Mouse (Mus musculus) midbrain, embryonic 16.5 days (tissue): ENCODE data around the gene Fmo6. TPM values are rescaled to one million over a fixed set of nuclear protein-coding genes. Genes with fewer than 3 reads are reported as not detected.

Source experiments
- ATAC-seq: fragments of 200-750 bp; cut with Nextera tagmentation; 2 replicates; pipeline ENCODE4 v1.8.0; 2017; ENCODE audit warnings: moderate TSS enrichment
- H3K27ac ChIP-seq: fragments of 300-500 bp; sonication (generic); 2 replicates; pipeline ENCODE4 v1.5.1; 2014; ENCODE audit warnings: mild to moderate bottlenecking, low read length, mixed read lengths
- H3K27me3 ChIP-seq: fragments of 300-500 bp; sonication (generic); 2 replicates; pipeline ENCODE4 v1.6.1; 2014; ENCODE audit warnings: low read depth, low read length, mixed read lengths; ENCODE audit not compliant: control insufficient read depth, insufficient read depth
- H3K36me3 ChIP-seq: fragments of 300-500 bp; sonication (generic); 2 replicates; pipeline ENCODE4 v1.6.1; 2014; ENCODE audit warnings: mild to moderate bottlenecking, low read length, moderate library complexity, mixed read lengths; ENCODE audit not compliant: control insufficient read depth, insufficient read depth
- H3K4me1 ChIP-seq: fragments of 300-500 bp; sonication (generic); 2 replicates; pipeline ENCODE4 v1.6.1; 2014; ENCODE audit warnings: mild to moderate bottlenecking, low read length, mixed read lengths; ENCODE audit not compliant: control insufficient read depth, insufficient read depth
- H3K4me2 ChIP-seq: fragments of 300-500 bp; sonication (generic); 2 replicates; pipeline ENCODE4 v1.6.1; 2014; ENCODE audit warnings: mild to moderate bottlenecking, low read length, mixed read lengths
- H3K4me3 ChIP-seq: fragments of 300-500 bp; sonication (generic); 2 replicates; pipeline ENCODE4 v1.5.1; 2014; ENCODE audit warnings: low read depth, mild to moderate bottlenecking, low read length, moderate library complexity, mixed read lengths
- H3K9ac ChIP-seq: fragments of 300-500 bp; sonication (generic); 2 replicates; pipeline ENCODE4 v1.6.1; 2014; ENCODE audit warnings: low read depth, low read length, mixed read lengths
- H3K9me3 ChIP-seq: fragments of 300-500 bp; sonication (generic); replicated peaks from 2 replicates; pipeline ENCODE4 v1.6.1; 2014; ENCODE audit warnings: mild to moderate bottlenecking, low read length, mixed read lengths; ENCODE audit not compliant: control insufficient read depth, poor library complexity, severe bottlenecking
- WGBS: fragments of 180-500 bp; shearing (Covaris S2); extraction: QIAGEN DNeasy Blood & Tissue Kit; methylation state at CpG from one replicate; pipeline ENCODE4 v1.1.7; 2014; 5-methylcytosine and 5-hydroxymethylcytosine counted together
- polyA plus RNA-seq: library from polyadenylated mRNA; unstranded; fragments of >200 nt; fragmentation: Nextera tagmentation; extraction: Ambion mirVana; gene quantifications from 2 replicates; pipeline ENCODE4 v1.2.1, GENCODE M21; 2015

Gene Fmo6
- polyA plus RNA-seq, 1 experiment from 2014 or later, result not detected

DNA sequence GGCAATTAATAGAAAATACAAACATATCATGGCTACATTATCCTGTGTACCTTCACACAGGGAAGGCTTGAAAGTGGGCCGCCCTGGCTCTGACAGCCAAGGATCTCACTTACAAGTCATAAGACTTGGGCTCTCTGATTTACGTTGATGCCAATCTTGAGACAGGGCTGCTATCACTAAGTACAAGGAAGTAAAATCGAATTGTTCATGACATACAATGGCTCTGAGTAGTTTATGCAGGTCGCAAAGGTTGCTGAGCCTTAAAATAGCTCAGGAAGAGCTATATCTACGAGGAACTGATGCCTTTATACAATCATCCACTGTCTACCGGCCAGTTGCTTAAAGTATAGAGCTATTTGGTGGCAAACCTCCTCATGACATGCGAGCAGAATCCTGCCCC is 66.3 kb downstream of the Fmo6 start:
- Histone ChIP-seq H3K27ac (no peak overlapping the region), H3K36me3 (no peaks in the 10 kb centered on the region), H3K9ac (no peak overlapping the region), H3K4me2 (no peak overlapping the region), H3K4me1 (no peaks in the 10 kb centered on the region), H3K27me3 (no peaks in the 10 kb centered on the region), H3K4me3 (no peak overlapping the region), H3K9me3 (no peaks in the 10 kb centered on the region)
- WGBS, result 86% methylated on average over 7 of the region's 7 CpGs
- ATAC-seq, result no peak

DNA sequence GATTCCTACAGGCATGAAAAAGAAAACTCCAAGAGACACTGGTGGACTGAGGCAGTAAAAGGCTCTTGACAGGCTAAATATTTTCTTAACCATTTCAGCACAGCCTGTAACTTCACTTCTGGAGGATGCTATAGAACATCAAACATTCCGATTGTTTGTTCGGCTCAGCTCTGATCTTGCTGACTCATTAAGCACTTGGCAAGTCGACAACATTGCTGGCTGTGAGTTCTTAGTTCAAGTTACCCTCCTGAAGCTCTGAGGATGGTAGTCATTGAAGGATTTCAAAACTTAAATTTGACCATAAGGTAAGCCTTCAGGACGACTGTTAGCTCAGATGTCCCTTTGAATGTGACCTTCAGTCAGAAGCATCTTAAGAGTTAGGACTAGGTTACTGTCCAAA is 69.9 kb downstream of the Fmo6 start:
- ATAC-seq, result no peak
- H3K9ac ChIP-seq, result no peak overlapping the region
- H3K4me3 ChIP-seq, result no peak overlapping the region
- no peaks in the 10 kb centered on the region for H3K4me1 ChIP-seq
- no peak overlapping the region for H3K4me2 ChIP-seq
- no peaks in the 10 kb centered on the region for H3K9me3 ChIP-seq
- H3K36me3 ChIP-seq, result no peaks in the 10 kb centered on the region
- no peak overlapping the region for H3K27ac ChIP-seq
- 87% methylated on average over 4 of the region's 4 CpGs for WGBS
- H3K27me3 ChIP-seq, result no peaks in the 10 kb centered on the region

Other genes starting within 250 kb of the Fmo6 start
- gene Prrc2c, start 197.0 kb downstream of the Fmo6 start, polyA plus RNA-seq, result 121 and 150 TPM in 2 replicates
- gene Fmo4, start 123.5 kb downstream of the Fmo6 start, polyA plus RNA-seq, result 0.38 and 0.81 TPM in 2 replicates
- 23.0 and 32.3 TPM in 2 replicates for gene Fmo1, start 70.9 kb downstream of the Fmo6 start, polyA plus RNA-seq
- 0.24 and 0.26 TPM in 2 replicates for gene Fmo2, start 38.8 kb downstream of the Fmo6 start, polyA plus RNA-seq
- gene Fmo3, start 47.0 kb upstream of the Fmo6 start, polyA plus RNA-seq, result not detected in 2 replicates
- gene Mroh9, start 148.2 kb upstream of the Fmo6 start, polyA plus RNA-seq, result not detected in 2 replicates